Mouse (Mus musculus) liver, postnatal 0 days (tissue): ENCODE data around the gene Wdr18.

Experiments
- CTCF ChIP-seq: sonication (generic); IDR thresholded peaks from 2 replicates; pipeline ENCODE4 v1.5.1; 2016; ENCODE audit warnings: antibody characterized with exemption, low read depth
- EP300 ChIP-seq: IDR thresholded peaks from 2 replicates; pipeline ENCODE4 v1.6.1; 2016; ENCODE audit warnings: antibody characterized with exemption, low read depth, mild to moderate bottlenecking

DNA sequence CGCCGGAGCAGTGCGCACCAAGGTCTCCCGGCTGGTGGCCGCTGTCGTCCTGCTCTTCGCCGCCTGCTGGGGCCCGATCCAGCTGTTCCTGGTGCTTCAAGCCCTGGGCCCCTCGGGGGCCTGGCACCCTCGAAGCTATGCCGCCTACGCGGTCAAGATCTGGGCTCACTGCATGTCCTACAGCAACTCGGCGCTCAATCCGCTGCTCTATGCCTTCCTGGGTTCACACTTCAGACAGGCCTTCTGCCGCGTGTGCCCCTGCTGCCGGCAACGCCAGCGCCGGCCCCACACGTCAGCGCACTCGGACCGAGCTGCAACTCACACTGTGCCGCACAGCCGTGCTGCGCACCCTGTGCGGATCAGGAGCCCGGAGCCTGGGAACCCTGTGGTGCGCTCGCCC lies 38.4 kb upstream of the Wdr18 start:
- TF ChIP-seq CTCF (no peak), EP300 (no peak)
